Mouse (Mus musculus) neural tube, embryonic 13.5 days (tissue): ENCODE data around the gene Rbm19. TPM values are rescaled to one million over a fixed set of nuclear protein-coding genes. Genes with fewer than 3 reads are reported as not detected.

Experiments used
- ATAC-seq: fragments of 200-750 bp; cut with Nextera tagmentation; 2 replicates; pipeline ENCODE4 v1.8.0; 2017; ENCODE audit warnings: low read depth, mild to moderate bottlenecking, moderate TSS enrichment, moderate library complexity
- H3K27ac ChIP-seq: fragments of 300-500 bp; sonication (generic); replicated peaks from 2 replicates; pipeline ENCODE4 v1.5.1; 2015; ENCODE audit warnings: moderate library complexity, mild to moderate bottlenecking, inconsistent platforms
- H3K27me3 ChIP-seq: fragments of 300-500 bp; sonication (generic); 2 replicates; pipeline ENCODE4 v1.6.1; 2015; ENCODE audit warnings: mild to moderate bottlenecking, inconsistent platforms
- H3K36me3 ChIP-seq: fragments of 300-500 bp; sonication (generic); 2 replicates; pipeline ENCODE4 v1.6.1; 2015; ENCODE audit warnings: mild to moderate bottlenecking, inconsistent platforms
- H3K4me1 ChIP-seq: fragments of 300-500 bp; sonication (generic); replicated peaks from 2 replicates; pipeline ENCODE4 v1.6.1; 2015; ENCODE audit warnings: inconsistent platforms
- H3K4me2 ChIP-seq: fragments of 300-500 bp; sonication (generic); 2 replicates; pipeline ENCODE4 v1.6.1; 2015; ENCODE audit warnings: inconsistent platforms, mild to moderate bottlenecking, moderate library complexity
- H3K4me3 ChIP-seq: fragments of 300-500 bp; sonication (generic); 2 replicates; pipeline ENCODE4 v1.5.1; 2015; ENCODE audit warnings: mild to moderate bottlenecking, inconsistent platforms
- H3K9ac ChIP-seq: fragments of 300-500 bp; sonication (generic); 2 replicates; pipeline ENCODE4 v1.6.1; 2015; ENCODE audit warnings: moderate library complexity, mild to moderate bottlenecking, inconsistent platforms
- H3K9me3 ChIP-seq: fragments of 300-500 bp; sonication (generic); 2 replicates; pipeline ENCODE4 v1.6.1; 2016; ENCODE audit warnings: inconsistent platforms
- WGBS: fragments of 180-500 bp; shearing (Covaris S2); methylation state at CpG from one replicate; pipeline ENCODE4 v1.1.7; 2015; 5-methylcytosine and 5-hydroxymethylcytosine counted together
- polyA plus RNA-seq: library from polyadenylated mRNA; unstranded; fragments of >200 nt; fragmentation: Nextera tagmentation; extraction: Ambion mirVana; gene quantifications from 2 replicates; pipeline ENCODE4 v1.2.1, GENCODE M21; 2015

The Rbm19 gene
- polyA plus RNA-seq, 1 experiment from 2014 or later, result 17.5 TPM

DNA sequence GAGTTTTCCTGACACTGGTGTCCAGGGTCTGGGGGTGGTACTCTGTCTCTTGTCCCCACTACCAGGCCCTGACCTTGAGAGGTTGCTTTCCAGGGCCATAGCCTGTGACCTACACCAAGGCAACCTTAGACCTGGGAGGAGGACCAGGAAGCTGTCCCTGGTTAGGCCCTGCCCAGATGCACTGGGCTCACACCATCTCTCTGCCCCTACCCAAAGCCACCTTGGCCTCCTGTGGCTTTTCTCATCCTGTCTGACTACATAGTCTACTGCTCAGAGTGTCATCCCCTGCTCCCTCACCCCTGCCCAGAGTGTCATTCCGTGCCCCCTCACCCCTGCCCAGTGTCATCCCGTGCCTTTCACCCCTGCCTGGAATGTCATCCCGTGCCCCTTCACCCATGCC is 19.6 kb downstream of the Rbm19 start:
- no peak overlapping the region for H3K27ac ChIP-seq
- no peak overlapping the region for H3K4me2 ChIP-seq
- H3K27me3 ChIP-seq, result no peaks in the 10 kb centered on the region
- peaks cover 36% of the 10 kb centered on the region for H3K36me3 ChIP-seq
- WGBS, result 70% methylated on average over 3 of the region's 3 CpGs
- peak overlapping the region; percentile 27; the same call in 1 of the 2 replicates for H3K9ac ChIP-seq
- H3K9me3 ChIP-seq, result no peaks in the 10 kb centered on the region
- ATAC-seq, result no peak
- peaks cover 9% of the 10 kb centered on the region for H3K4me1 ChIP-seq
- no peak overlapping the region for H3K4me3 ChIP-seq

DNA sequence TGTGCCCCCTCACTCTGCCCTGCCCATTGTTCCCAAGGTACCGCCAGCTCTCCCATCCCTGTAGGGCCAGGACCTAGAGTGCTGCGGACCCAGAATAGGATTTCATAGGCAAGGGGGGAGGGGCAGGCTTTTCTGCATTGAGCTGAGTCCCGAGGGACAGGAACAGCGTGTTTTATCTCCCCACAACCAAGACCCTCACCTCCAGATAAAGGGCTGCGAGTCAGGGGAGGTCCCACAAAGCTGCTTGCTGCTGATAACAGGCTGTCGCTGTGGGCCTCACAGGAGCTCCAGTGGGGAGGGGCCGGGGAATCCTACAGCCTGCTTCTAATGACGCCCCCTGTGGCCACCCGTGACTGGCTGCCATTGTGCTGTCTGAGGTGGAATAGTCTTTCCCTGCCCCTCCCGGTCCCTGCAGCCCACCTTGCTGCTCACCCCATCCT is 20.0 kb downstream of the Rbm19 start:
- Histone ChIP-seq H3K4me2 (no peak overlapping the region), H3K36me3 (peaks cover 34% of the 10 kb centered on the region), H3K9me3 (no peaks in the 10 kb centered on the region), H3K27me3 (no peaks in the 10 kb centered on the region), H3K27ac (no peak overlapping the region), H3K9ac (peak overlapping the region; percentile 27; the same call in 1 of the 2 replicates), H3K4me1 (peaks cover 9% of the 10 kb centered on the region), H3K4me3 (no peak overlapping the region)
- ATAC-seq, result peak; percentile 26; the same call in 1 of the 2 replicates
- 18% methylated on average over 10 of the region's 10 CpGs for WGBS

DNA sequence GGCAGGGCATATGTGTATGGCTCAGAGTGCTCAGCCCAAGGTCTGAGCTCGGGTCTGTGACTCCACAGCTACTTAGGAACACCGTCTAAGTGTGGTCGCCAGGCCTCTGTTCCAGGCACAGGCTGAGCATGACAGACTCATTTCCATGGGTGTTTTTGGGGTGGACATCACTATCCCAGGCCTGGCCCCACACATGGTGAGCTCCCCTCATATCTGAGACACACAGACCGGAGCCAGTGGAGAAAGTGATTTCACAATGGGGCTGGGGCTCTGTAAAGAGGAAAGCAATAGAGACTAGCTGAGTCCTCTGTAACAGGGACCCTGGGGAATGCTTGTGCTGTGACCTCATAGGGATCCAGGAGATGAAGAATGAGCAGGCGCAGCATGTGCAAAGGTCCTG is 20.8 kb downstream of the Rbm19 start:
- peaks cover 41% of the 10 kb centered on the region for H3K36me3 ChIP-seq
- ATAC-seq, result no peak
- no peak overlapping the region for H3K4me2 ChIP-seq
- H3K27ac ChIP-seq, result no peak overlapping the region
- no peaks in the 10 kb centered on the region for H3K9me3 ChIP-seq
- 90% methylated on average over 5 of the region's 5 CpGs for WGBS
- no peak overlapping the region for H3K9ac ChIP-seq
- H3K27me3 ChIP-seq, result no peaks in the 10 kb centered on the region
- H3K4me3 ChIP-seq, result no peak overlapping the region
- H3K4me1 ChIP-seq, result peaks cover 9% of the 10 kb centered on the region

DNA sequence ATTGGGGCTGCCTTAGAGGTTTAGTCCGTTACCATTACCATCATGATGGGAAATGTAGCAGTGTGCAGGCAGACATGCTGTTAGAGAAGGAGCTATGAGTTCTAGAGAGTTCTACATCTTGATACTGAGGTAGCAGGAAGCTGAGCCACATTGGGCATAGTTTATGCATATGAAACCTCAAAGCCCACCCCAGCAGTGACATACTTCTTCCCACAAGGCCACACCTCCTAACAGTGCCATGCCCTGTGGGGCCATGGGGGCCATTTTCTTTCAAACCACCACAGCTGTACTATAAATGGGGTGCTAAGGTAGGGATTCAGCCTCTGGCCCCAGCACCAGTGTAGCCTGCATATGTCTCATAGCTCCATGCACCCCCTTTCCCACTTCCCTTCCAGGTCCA is 21.6 kb downstream of the Rbm19 start:
- WGBS, result 100% methylated on average over 1 of the region's 1 CpGs
- Histone ChIP-seq H3K4me2 (no peak overlapping the region), H3K27me3 (no peaks in the 10 kb centered on the region), H3K4me3 (no peak overlapping the region), H3K4me1 (peaks cover 9% of the 10 kb centered on the region), H3K9me3 (no peaks in the 10 kb centered on the region), H3K36me3 (peaks cover 41% of the 10 kb centered on the region), H3K27ac (no peak overlapping the region), H3K9ac (no peak overlapping the region)
- ATAC-seq, result no peak

DNA sequence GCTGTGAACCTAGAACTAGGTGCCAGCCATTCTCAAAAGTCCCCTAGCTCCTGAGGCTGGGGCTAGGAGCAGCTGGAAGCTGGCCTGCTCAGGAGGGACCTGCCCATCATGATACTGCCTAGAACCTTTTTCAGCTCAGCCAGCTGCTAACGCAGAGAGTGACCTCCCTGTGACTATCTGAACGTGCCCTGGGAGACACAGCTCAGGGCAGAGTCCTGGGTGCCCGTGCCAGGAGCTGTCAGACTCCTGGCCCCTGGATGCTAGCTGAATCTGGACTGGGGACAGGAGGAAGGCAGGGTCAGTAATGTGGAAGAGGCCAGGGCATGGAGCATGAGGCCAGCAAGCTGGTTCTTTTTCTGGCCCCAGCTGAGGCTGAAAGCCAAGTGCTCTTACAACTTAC is 22.1 kb downstream of the Rbm19 start:
- no peak overlapping the region for H3K4me2 ChIP-seq
- H3K4me3 ChIP-seq, result no peak overlapping the region
- peaks cover 37% of the 10 kb centered on the region for H3K36me3 ChIP-seq
- H3K4me1 ChIP-seq, result peaks cover 9% of the 10 kb centered on the region
- no peaks in the 10 kb centered on the region for H3K9me3 ChIP-seq
- ATAC-seq, result no peak
- H3K27ac ChIP-seq, result no peak overlapping the region
- no peak overlapping the region for H3K9ac ChIP-seq
- WGBS, result 89% methylated on average over 3 of the region's 3 CpGs
- no peaks in the 10 kb centered on the region for H3K27me3 ChIP-seq

DNA sequence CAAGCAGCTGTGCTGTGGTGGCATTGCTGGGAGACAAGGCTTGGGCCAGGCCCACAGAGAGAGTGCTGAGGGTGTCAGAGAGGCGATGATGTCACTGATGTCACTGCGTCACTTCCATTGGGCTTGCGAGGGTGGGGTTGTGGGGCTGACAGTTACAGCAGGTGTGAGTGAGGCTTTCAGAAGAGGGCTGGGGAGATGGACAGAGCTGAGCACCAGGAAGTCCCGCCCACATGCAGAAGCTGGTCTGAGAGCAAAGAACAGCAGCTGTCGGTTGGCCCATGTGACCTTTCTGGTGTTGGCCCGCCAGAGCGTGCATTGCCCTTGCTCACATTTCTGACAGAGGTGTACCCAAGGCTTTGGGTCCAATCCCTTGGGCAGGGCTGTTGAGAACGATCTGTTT is 23.0 kb downstream of the Rbm19 start:
- no peak for ATAC-seq
- H3K9me3 ChIP-seq, result no peaks in the 10 kb centered on the region

DNA sequence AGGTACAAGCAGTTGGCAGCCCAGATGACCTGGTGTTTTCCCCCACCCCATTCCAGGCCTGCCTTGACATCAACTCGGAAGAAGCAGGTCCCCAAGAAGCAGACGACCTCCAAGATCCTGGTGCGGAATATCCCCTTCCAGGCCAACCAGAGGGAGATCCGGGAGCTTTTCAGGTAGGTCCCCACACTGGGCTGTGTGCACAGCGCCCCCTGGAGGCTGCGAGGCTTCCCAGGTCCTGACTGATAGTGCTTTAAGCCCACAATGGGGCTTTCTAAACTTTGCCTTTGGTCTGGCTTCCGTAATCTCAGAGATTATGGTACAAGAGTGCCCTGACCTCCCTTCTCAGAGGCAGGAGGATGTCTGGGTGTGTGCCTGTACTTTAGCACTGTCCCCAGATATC is 27.7 kb downstream of the Rbm19 start:
- no peak overlapping the region for H3K27ac ChIP-seq
- no peak overlapping the region for H3K4me3 ChIP-seq
- no peak for ATAC-seq
- no peak overlapping the region for H3K9ac ChIP-seq
- H3K4me2 ChIP-seq, result no peak overlapping the region
- H3K36me3 ChIP-seq, result peaks cover 43% of the 10 kb centered on the region
- no peaks in the 10 kb centered on the region for H3K27me3 ChIP-seq
- H3K9me3 ChIP-seq, result no peaks in the 10 kb centered on the region
- WGBS, result 58% methylated on average over 7 of the region's 7 CpGs
- H3K4me1 ChIP-seq, result peaks cover 17% of the 10 kb centered on the region

More for the DNA sequence above, 23.0 kb downstream of the Rbm19 start:
- H3K9ac ChIP-seq, result no peak overlapping the region
- WGBS, result 75% methylated on average over 8 of the region's 8 CpGs
- no peak overlapping the region for H3K4me2 ChIP-seq
- peaks cover 43% of the 10 kb centered on the region for H3K36me3 ChIP-seq
- no peaks in the 10 kb centered on the region for H3K27me3 ChIP-seq
- no peak overlapping the region for H3K27ac ChIP-seq
- H3K4me1 ChIP-seq, result peaks cover 9% of the 10 kb centered on the region
- H3K4me3 ChIP-seq, result no peak overlapping the region

DNA sequence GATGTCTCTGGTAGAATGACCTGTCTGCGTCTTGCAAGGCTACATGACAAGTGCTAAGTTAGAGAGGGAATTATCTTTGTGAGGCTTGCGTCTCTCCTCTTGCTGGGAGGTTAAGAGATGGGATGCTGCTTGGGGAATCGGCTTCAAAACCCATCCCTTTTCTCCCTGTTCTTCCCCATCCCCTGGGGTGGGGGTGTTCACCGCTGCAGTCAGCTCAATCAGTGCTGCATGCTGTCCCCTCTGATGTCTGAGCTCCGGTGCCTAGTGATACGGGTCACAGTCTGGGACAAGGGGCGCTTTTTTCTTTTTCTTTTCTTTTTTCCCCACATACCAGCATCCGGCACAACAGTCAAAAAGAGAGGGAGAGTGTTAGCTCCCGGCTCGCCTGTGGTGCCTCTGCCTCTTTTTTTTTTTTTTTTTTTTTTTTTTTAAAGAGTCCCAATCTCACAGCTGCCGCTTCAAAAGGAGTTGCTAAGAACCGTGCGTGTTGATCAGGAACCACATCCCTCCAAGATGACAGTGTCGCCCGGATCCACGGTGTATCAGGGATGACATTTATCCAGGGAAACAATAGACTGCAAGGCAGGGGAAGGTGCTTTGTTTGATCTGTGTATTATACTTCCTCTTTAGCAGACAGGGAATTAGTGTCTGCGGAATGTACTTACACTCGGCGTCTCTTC is 29.2 kb downstream of the Rbm19 start:
- H3K4me3 ChIP-seq, result no peak overlapping the region
- H3K4me2 ChIP-seq, result peak overlapping the region; percentile 40
- no peaks in the 10 kb centered on the region for H3K27me3 ChIP-seq
- peak overlapping the region; percentile 85 for H3K27ac ChIP-seq
- 49% methylated on average over 18 of the region's 19 CpGs for WGBS
- H3K36me3 ChIP-seq, result peaks cover 38% of the 10 kb centered on the region
- H3K9me3 ChIP-seq, result no peaks in the 10 kb centered on the region
- peak overlapping the region; percentile 61 for H3K9ac ChIP-seq
- H3K4me1 ChIP-seq, result peaks cover 17% of the 10 kb centered on the region
- ATAC-seq, result 0 out of 2 replicates have a peak, but pooled peaks have one; percentile 16

DNA sequence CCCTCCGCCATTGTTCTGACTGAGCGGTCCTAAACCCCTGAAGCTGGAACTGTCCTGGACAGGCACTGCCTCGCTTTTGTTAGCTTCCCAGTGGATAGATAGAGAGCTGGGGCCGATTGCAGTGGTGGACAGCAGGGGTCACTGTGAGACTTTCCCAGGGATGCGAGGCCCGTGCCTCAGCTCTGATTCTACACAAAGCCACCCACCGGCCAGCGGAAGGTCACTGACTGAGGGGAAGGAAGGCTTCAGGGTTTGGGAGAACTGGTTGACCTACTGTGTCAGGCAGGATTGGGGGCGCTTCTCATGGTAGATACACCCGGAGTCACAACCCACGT is 29.8 kb downstream of the Rbm19 start:
- Histone ChIP-seq H3K27me3 (no peaks in the 10 kb centered on the region), H3K4me2 (peak overlapping the region; percentile 40), H3K4me3 (no peak overlapping the region), H3K9ac (peak overlapping the region; percentile 61), H3K9me3 (no peaks in the 10 kb centered on the region), H3K36me3 (peaks cover 33% of the 10 kb centered on the region), H3K27ac (peak overlapping the region; percentile 85), H3K4me1 (peaks cover 17% of the 10 kb centered on the region)
- ATAC-seq, result peak; percentile 81
- 36% methylated on average over 11 of the region's 11 CpGs for WGBS

DNA sequence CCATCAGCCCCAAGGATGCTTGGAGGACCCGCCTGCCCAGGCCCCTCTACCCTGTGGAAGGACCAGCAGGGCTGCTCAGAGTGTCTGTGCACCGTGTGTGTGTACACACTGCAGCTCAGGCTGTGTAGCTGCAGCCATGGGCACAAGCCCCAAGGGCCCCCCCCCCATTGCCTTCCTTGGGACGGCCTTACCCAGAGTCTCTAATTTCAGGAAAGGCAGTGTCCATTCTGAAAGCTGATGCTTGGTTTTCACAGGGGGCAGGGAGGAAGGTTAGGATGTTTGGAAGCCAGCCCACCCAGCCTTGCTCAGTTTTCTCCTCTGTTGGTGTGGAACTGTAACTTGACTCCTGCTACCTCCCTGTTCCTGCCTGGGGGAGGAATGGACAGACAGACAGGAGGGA is 30.6 kb downstream of the Rbm19 start:
- H3K4me2 ChIP-seq, result no peak overlapping the region
- WGBS, result 84% methylated on average over 3 of the region's 3 CpGs
- H3K27me3 ChIP-seq, result no peaks in the 10 kb centered on the region
- H3K4me1 ChIP-seq, result peaks cover 17% of the 10 kb centered on the region
- no peak overlapping the region for H3K9ac ChIP-seq
- ATAC-seq, result no peak
- no peak overlapping the region for H3K4me3 ChIP-seq
- H3K36me3 ChIP-seq, result peaks cover 26% of the 10 kb centered on the region
- H3K27ac ChIP-seq, result no peak overlapping the region
- H3K9me3 ChIP-seq, result no peaks in the 10 kb centered on the region

DNA sequence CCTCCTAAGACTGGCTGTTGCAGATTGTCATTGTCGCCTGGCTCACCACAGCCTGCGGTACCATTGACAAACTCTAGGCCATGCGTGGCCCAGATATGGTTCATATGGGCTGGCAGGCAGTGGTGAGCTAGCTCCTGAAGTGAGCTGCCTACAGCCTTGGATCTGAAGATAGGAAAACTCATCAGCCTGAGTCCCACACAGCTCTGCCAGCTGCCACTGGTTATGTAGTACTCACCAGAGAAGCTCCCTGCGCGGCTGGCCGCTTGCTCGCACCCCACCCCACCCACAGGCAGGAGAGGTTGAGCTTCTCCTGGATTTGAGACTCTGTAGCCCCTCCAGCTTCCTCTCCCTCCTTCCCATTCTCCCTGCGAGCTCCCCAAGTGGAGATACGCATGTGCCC is 32.0 kb downstream of the Rbm19 start:
- Histone ChIP-seq H3K27ac (no peak overlapping the region), H3K36me3 (peaks cover 18% of the 10 kb centered on the region), H3K4me2 (no peak overlapping the region), H3K9me3 (no peaks in the 10 kb centered on the region), H3K9ac (no peak overlapping the region), H3K27me3 (no peaks in the 10 kb centered on the region), H3K4me3 (no peak overlapping the region), H3K4me1 (peaks cover 17% of the 10 kb centered on the region)
- 95% methylated on average over 9 of the region's 9 CpGs for WGBS
- no peak for ATAC-seq

DNA sequence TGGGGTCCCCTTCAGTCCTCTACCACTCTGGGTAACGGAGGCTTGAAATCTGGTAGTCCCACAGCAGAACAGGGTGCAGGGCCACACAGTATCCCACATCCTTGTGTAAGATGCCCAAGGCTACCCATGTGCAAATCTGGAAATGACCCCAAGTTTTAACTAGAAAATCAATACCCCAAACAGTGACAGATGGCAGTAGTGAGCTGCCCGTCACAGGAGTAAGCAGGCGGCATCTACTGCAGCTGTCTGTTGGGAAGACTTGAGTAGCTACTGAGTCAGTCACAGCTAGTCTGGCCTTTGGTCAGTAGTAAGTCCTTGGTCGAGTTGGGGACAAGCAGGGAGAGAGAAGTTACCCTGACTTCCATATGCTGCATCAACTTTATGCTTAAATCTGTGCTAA is 34.9 kb downstream of the Rbm19 start:
- H3K9me3 ChIP-seq, result no peaks in the 10 kb centered on the region
- no peaks in the 10 kb centered on the region for H3K36me3 ChIP-seq
- H3K27me3 ChIP-seq, result no peaks in the 10 kb centered on the region
- H3K4me1 ChIP-seq, result peaks cover 27% of the 10 kb centered on the region
- H3K9ac ChIP-seq, result no peak overlapping the region
- H3K27ac ChIP-seq, result no peak overlapping the region
- WGBS, result 79% methylated on average over 4 of the region's 4 CpGs
- H3K4me2 ChIP-seq, result no peak overlapping the region
- ATAC-seq, result no peak
- H3K4me3 ChIP-seq, result no peak overlapping the region

DNA sequence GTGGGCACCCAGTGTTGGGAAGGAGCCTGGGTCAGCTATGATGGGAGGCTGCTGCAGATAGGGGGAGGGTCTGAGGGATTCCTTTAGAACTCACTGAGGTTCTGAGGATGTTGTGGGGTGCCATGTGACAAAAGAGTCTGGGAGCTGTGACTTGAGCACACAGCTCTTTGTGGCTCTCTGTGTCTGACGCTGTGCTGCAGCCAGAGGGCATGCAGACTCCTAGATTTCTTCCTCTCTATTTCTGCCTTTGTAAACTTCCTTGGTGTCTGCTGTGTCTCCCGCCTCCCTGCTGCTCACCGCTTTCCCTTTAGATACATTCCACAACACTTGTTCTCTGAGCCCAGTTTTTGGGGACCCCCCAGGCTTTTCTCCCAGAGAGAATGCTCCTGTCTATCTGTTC is 36.9 kb downstream of the Rbm19 start:
- WGBS, result 88% methylated on average over 3 of the region's 3 CpGs
- Histone ChIP-seq H3K9me3 (no peaks in the 10 kb centered on the region), H3K9ac (0 out of 2 replicates have a peak overlapping the region, but pooled peaks have one; percentile 12), H3K4me1 (peaks cover 33% of the 10 kb centered on the region), H3K4me2 (no peak overlapping the region), H3K36me3 (no peaks in the 10 kb centered on the region), H3K4me3 (no peak overlapping the region), H3K27ac (no peak overlapping the region), H3K27me3 (no peaks in the 10 kb centered on the region)
- no peak for ATAC-seq
